Mouse (Mus musculus): ENCODE results near the gene Rag1. TPM values are rescaled to one million over a fixed set of nuclear protein-coding genes. Genes with fewer than 3 reads are reported as not detected.

The Rag1 gene
- 0.90 and 1.6 TPM in 2 replicates for polyA plus RNA-seq (2015; fragmentation: Nextera tagmentation; extraction: Ambion mirVana)

DNA sequence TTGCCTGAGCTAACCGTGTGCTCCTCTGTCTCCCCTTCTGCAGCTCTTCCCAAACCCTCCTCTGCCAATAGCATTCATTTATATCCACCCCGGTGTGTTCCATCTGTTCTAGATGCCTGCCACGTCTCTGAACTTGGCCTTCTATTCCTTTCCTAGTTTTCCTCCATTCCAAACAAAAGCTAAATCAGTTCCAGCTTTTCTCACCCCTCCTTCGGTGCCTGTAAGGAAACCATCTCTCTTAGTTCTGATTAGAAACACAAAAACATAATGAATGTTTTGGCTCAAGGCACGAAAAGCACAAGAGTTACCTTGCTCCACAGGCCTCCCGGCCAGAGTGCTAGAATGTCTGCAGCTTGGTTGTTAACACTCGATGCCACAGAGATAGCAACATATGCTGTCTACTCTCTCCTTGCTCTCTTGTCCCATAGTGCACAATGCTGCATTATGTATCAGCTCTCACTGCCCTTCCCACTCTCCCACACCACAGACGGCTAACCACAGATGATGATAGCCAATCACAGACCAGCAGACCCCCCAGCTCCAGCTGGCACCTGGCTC, at the start of gene Rag1, which contains the start of gene B230118H07Rik:
Gene Rag1 (minus strand): TSS at position 388 of the 558 bp plus-strand sequence.
Gene B230118H07Rik (minus strand): TSS at position 419 of the 558 bp plus-strand sequence.

DNA sequence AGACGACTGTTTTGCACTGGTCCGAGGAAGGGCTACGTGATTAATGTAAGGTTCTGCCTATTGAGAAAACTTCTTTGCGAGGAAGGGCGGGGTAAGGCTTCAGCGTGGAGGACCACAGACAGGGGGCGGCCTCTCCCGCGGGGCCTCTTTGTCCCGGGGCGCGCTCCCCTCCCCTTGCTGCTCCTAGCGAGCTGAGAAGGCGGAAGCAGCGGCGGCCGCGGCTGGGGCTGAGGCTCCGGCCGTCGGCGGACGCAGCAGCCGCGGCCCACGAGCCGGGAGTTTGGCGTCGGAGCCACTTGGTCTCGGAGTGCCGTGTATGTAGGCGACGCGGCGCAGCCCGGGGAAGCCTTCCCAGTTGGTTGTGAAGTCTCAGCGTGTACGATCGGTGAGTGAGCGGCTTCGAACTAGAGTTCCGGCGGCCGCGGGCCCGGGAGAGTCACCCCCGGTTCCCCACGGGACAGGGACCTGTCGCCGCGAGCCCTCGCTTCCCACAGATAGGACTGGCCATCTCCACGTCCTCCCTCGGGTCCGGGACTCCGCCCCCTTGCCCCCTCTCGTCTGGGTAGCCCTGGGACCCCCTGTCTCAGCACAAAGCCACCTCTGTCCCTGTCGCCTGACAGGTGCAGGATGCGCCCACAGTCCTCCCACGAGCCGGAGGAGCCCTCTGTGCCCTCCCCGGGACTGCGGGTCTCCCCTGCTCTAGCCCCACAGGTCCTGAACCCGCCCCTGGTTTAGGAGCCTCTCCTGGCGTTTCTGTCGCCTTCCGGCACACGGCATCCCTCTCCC, 29.1 kb upstream of the Rag1 start, which contains the start of gene Traf6:
Gene Traf6 (plus strand): TSS at position 194 of the 786 bp plus-strand sequence.

GRCm38 (mm10) chr2:101624526-101624925, 24.8 kb downstream of the Rag1 start, which contains the start of gene Rag2:
Gene Rag2, plus strand, starts transcription at chr2:101624718.

Other genes starting within 250 kb of the Rag1 start
- 1.1 and 1.2 TPM in 2 replicates for gene Rag2, start 24.8 kb downstream of the Rag1 start, polyA plus RNA-seq (2015; fragmentation: Nextera tagmentation; extraction: Ambion mirVana)
- 23.4 and 24.1 TPM in 2 replicates for gene B230118H07Rik, start within 50 bp of the Rag1 start, polyA plus RNA-seq (2015; fragmentation: Nextera tagmentation; extraction: Ambion mirVana)
- 4.0 and 4.6 TPM in 2 replicates for gene Traf6, start 28.9 kb upstream of the Rag1 start, polyA plus RNA-seq (2015; fragmentation: Nextera tagmentation; extraction: Ambion mirVana)
- gene Prr5l, start 233.5 kb upstream of the Rag1 start, polyA plus RNA-seq (2015; fragmentation: Nextera tagmentation; extraction: Ambion mirVana), result 3.7 and 4.6 TPM in 2 replicates
- 23.0 and 25.3 TPM in 2 replicates for gene Commd9, start 236.7 kb upstream of the Rag1 start, polyA plus RNA-seq (2015; fragmentation: Nextera tagmentation; extraction: Ambion mirVana)

All from spleen, postnatal 0 days (tissue).